Mouse (Mus musculus) stomach, embryonic 15.5 days (tissue): Measurements from ENCODE around the gene Cdx2. TPM values are rescaled to one million over a fixed set of nuclear protein-coding genes. Genes with fewer than 3 reads are reported as not detected.

Experiments used
- ATAC-seq: fragments of 200-750 bp; cut with Nextera tagmentation; 2 replicates; pipeline ENCODE4 v1.8.0; 2017; ENCODE audit warnings: low read depth, moderate number of reproducible peaks, moderate TSS enrichment; ENCODE audit not compliant: insufficient read depth, low FRiP score
- H3K27ac ChIP-seq: fragments of 300-500 bp; sonication (generic); 2 replicates; pipeline ENCODE4 v1.5.1; 2015; ENCODE audit warnings: mild to moderate bottlenecking, inconsistent platforms
- H3K27me3 ChIP-seq: fragments of 300-500 bp; sonication (generic); replicated peaks from 2 replicates; pipeline ENCODE4 v1.6.1; 2015; ENCODE audit warnings: inconsistent platforms
- H3K36me3 ChIP-seq: fragments of 300-500 bp; sonication (generic); 2 replicates; pipeline ENCODE4 v1.6.1; 2015; ENCODE audit warnings: inconsistent platforms
- H3K4me1 ChIP-seq: fragments of 300-500 bp; sonication (generic); 2 replicates; pipeline ENCODE4 v1.6.1; 2015; ENCODE audit warnings: inconsistent platforms
- H3K4me2 ChIP-seq: fragments of 300-500 bp; sonication (generic); 2 replicates; pipeline ENCODE4 v1.6.1; 2015; ENCODE audit warnings: mild to moderate bottlenecking, inconsistent platforms
- H3K4me3 ChIP-seq: fragments of 300-500 bp; sonication (generic); replicated peaks from 2 replicates; pipeline ENCODE4 v1.5.1; 2015; ENCODE audit warnings: inconsistent platforms
- H3K9ac ChIP-seq: fragments of 300-500 bp; sonication (generic); 2 replicates; pipeline ENCODE4 v1.6.1; 2015; ENCODE audit warnings: inconsistent platforms
- H3K9me3 ChIP-seq: fragments of 300-500 bp; sonication (generic); 2 replicates; pipeline ENCODE4 v1.6.1; 2016; ENCODE audit warnings: inconsistent platforms
- whole genome bisulfite sequencing: fragments of 180-500 bp; shearing (Covaris S2); methylation state at CpG from one replicate; pipeline ENCODE4 v1.1.7; 2015; 5-methylcytosine and 5-hydroxymethylcytosine counted together
- polyA plus RNA-seq: library from polyadenylated mRNA; unstranded; fragments of >200 nt; fragmentation: Nextera tagmentation; extraction: Ambion mirVana; gene quantifications from 2 replicates; pipeline ENCODE4 v1.2.1, GENCODE M21; 2015

Gene Cdx2
- polyA plus RNA-seq, 1 experiment from 2014 or later, result 8.1 TPM

- Histone ChIP-seq H3K4me3 (peak overlapping the region; percentile 17), H3K4me1 (no peaks in the 10 kb centered on the region), H3K36me3 (no peaks in the 10 kb centered on the region), H3K27ac (no peak overlapping the region), H3K9me3 (no peaks in the 10 kb centered on the region), H3K27me3 (peaks cover 92% of the 10 kb centered on the region), H3K4me2 (peak overlapping the region; percentile 23), H3K9ac (no peak overlapping the region)
- 2% methylated on average over 39 of the region's 39 CpGs for WGBS
- no peak for ATAC-seq
Measured at GRCm38 (mm10) chr5:147314646-147315431, 7.8 kb upstream of the Cdx2 start.

- Histone ChIP-seq H3K4me2 (no peak overlapping the region), H3K9ac (no peak overlapping the region), H3K27me3 (peaks cover 97% of the 10 kb centered on the region), H3K4me1 (no peaks in the 10 kb centered on the region), H3K4me3 (no peak overlapping the region), H3K27ac (no peak overlapping the region), H3K36me3 (no peaks in the 10 kb centered on the region), H3K9me3 (no peaks in the 10 kb centered on the region)
- no peak for ATAC-seq
- 1% methylated on average over 27 of the region's 27 CpGs for WGBS
Measured at GRCm38 (mm10) chr5:147312830-147313685, 6.0 kb upstream of the Cdx2 start.

DNA sequence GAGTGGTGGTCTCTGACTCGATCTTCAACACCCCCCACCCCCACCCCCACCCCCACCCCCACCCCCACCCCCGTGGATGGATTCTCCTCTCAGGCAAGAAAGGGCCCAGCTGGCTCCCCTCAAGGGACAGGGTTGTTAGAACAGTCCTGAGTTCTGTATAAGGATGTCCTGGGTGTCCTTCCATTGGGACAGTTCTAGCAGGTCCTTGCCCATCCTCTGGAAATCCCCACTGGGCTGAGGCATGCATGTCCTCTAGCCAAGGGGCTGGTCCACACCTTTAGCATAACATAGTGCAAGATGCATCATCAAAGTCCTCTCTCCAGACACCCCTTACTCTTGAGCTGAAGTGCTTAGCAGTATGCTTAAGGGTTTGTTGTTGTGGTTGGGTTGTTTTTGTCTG is 2.7 kb upstream of the Cdx2 start:
- no peak overlapping the region for H3K9ac ChIP-seq
- no peaks in the 10 kb centered on the region for H3K9me3 ChIP-seq
- WGBS, result 5% methylated on average over 2 of the region's 2 CpGs
- ATAC-seq, result no peak
- peaks cover 95% of the 10 kb centered on the region for H3K27me3 ChIP-seq
- no peaks in the 10 kb centered on the region for H3K36me3 ChIP-seq
- no peak overlapping the region for H3K4me3 ChIP-seq
- no peak overlapping the region for H3K27ac ChIP-seq
- H3K4me2 ChIP-seq, result no peak overlapping the region
- peaks cover 17% of the 10 kb centered on the region for H3K4me1 ChIP-seq

DNA sequence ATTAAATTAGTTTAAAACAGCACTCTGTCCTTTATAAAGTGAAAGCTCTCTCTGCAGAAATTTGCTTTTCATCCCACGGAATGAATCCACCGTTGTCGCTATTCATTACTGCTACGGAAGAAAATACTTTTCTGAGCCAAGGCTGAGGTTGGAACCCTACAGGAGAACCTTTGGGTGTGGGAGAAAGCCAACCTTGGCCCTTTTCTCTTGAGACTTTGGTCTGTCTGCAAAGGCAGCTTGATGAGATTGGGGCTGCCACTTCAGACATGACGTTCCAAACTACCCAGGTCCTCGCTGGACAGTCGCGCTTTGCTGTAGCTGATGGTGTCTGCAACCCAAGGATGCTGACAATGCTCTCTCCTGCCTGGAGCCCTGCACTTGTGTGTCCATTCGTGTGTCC is 1.4 kb upstream of the Cdx2 start:
- H3K9ac ChIP-seq, result no peak overlapping the region
- H3K36me3 ChIP-seq, result no peaks in the 10 kb centered on the region
- peaks cover 19% of the 10 kb centered on the region for H3K4me1 ChIP-seq
- no peak overlapping the region for H3K27ac ChIP-seq
- no peak for ATAC-seq
- H3K4me2 ChIP-seq, result no peak overlapping the region
- H3K27me3 ChIP-seq, result peaks cover 96% of the 10 kb centered on the region
- no peaks in the 10 kb centered on the region for H3K9me3 ChIP-seq
- no peak overlapping the region for H3K4me3 ChIP-seq
- 12% methylated on average over 9 of the region's 9 CpGs for WGBS

GRCm38 (mm10) chr5:147307398-147307785 is 322 bp upstream of the Cdx2 start:
- Histone ChIP-seq H3K4me2 (no peak overlapping the region), H3K27ac (no peak overlapping the region), H3K9ac (no peak overlapping the region), H3K4me1 (peaks cover 19% of the 10 kb centered on the region), H3K36me3 (no peaks in the 10 kb centered on the region), H3K27me3 (peaks cover 96% of the 10 kb centered on the region), H3K9me3 (no peaks in the 10 kb centered on the region), H3K4me3 (peak overlapping the region; percentile 36; the same call in 1 of the 2 replicates)
- WGBS, result under 1% methylated on average over 12 of the region's 12 CpGs
- 0 out of 2 replicates have a peak, but pooled peaks have one; percentile 14 for ATAC-seq

- Histone ChIP-seq H3K4me2 (peak overlapping the region; percentile 40), H3K27me3 (peaks cover 96% of the 10 kb centered on the region), H3K4me3 (peak overlapping the region; percentile 36), H3K9me3 (no peaks in the 10 kb centered on the region), H3K9ac (no peak overlapping the region), H3K27ac (peak overlapping the region; percentile 11; the same call in 1 of the 2 replicates), H3K36me3 (no peaks in the 10 kb centered on the region), H3K4me1 (peaks cover 22% of the 10 kb centered on the region)
- WGBS, result 1% methylated on average over 48 of the region's 58 CpGs
- ATAC-seq, result no peak
Measured at GRCm38 (mm10) chr5:147305856-147306637, 1.0 kb downstream of the Cdx2 start.

DNA sequence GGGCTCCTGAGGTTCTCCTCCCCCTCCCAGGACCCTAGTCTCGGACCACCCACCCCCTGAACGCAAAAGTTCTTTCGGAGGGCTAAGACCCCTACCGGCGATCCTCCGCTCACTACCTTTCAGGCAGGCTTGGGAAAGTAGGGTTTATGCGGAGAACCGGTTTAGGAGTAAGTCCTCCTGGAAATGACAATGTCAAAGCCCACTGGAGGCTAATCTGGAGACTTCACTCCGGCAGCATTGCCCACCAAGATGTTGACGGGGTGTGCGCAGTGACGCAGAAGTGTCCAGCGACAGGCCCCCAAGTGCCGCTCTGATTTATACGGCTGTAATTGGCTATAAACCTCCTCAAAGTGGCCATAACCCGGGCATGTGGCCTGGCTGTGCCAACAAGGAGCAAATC is 1.9 kb downstream of the Cdx2 start:
- Histone ChIP-seq H3K4me2 (0 out of 2 replicates have a peak overlapping the region, but pooled peaks have one; percentile 13), H3K4me1 (peaks cover 26% of the 10 kb centered on the region), H3K27me3 (peaks cover 96% of the 10 kb centered on the region), H3K36me3 (no peaks in the 10 kb centered on the region), H3K27ac (no peak overlapping the region), H3K9me3 (no peaks in the 10 kb centered on the region), H3K9ac (no peak overlapping the region), H3K4me3 (peak overlapping the region; percentile 36)
- ATAC-seq, result no peak
- 1% methylated on average over 16 of the region's 16 CpGs for WGBS

DNA sequence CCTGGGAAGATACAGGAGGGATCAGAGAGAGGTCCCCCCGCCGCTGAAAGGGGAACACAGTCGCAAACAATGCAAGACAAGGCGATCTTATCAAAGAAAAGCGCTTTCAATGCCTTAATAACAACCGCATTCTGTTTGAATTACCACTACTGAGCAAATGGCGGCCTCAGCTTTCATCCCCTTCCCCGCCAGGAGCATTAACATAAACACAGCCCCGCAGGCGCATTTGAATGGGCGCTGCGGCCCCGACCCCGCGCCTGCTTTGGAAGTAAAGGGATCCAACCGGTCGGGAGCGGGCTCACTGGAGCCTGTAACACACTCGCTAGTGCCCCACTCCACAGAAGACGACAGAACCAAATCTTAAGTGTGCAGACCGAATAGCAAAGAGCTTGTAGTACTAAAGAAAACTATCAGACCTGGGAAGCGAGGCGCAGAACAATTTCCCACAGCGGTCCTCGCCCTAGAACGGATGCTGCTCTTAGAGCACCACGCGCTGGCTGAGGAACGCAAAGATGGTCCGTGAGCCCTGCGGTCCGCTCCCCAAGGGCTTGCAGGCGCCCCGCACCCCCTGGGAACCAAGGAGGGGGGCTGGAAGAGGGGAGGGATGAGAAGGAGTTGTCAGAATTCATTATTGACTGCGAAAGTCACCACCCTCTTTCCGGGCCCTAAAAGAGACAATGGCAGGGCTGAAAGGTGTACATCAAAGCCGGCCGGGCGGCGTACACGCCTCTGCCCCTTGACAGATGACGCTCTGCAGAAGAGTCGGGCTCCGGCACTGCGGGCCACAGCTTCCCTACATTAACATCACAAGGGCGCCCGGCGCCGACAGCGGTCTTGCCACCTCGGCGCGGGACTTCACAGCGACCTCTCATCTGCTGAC is 2.6 kb downstream of the Cdx2 start:
- Histone ChIP-seq H3K4me1 (peaks cover 31% of the 10 kb centered on the region), H3K4me3 (peak overlapping the region; percentile 36), H3K27me3 (peaks cover 97% of the 10 kb centered on the region), H3K9ac (no peak overlapping the region), H3K4me2 (0 out of 2 replicates have a peak overlapping the region, but pooled peaks have one; percentile 13), H3K27ac (no peak overlapping the region), H3K9me3 (no peaks in the 10 kb centered on the region), H3K36me3 (no peaks in the 10 kb centered on the region)
- ATAC-seq, result no peak
- under 1% methylated on average over 54 of the region's 54 CpGs for WGBS

- no peak overlapping the region for H3K9ac ChIP-seq
Measured at GRCm38 (mm10) chr5:147302746-147303400, 4.2 kb downstream of the Cdx2 start.

DNA sequence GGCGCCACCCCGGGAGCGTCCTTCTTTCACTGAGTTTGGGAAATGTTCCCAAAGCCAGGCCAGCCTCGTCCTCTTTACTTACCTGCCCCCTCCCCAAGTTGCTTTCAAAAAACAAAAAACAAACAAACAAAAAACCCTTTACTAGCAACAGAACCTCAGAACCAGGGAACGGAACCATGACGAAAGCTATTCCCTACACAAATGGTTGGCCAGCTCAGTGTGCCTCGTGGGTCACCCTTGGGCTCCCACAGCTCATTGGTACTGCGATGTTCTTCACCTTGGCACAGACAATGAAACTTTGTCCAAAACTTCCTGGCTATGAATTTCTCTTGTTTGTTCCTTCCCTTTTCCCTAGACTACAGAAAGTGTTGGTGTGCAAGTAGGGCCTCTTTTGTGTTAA is 4.9 kb downstream of the Cdx2 start:
- H3K4me2 ChIP-seq, result no peak overlapping the region
- H3K4me1 ChIP-seq, result peaks cover 34% of the 10 kb centered on the region
- no peak for ATAC-seq
- no peaks in the 10 kb centered on the region for H3K36me3 ChIP-seq
- H3K9ac ChIP-seq, result no peak overlapping the region
- peaks cover 92% of the 10 kb centered on the region for H3K27me3 ChIP-seq
- H3K27ac ChIP-seq, result no peak overlapping the region
- 0 out of 2 replicates have a peak overlapping the region, but pooled peaks have one; percentile 0 for H3K4me3 ChIP-seq
- no peaks in the 10 kb centered on the region for H3K9me3 ChIP-seq
- 23% methylated on average over 8 of the region's 8 CpGs for WGBS

More at GRCm38 (mm10) chr5:147302746-147303400, 4.2 kb downstream of the Cdx2 start:
- H3K4me1 ChIP-seq, result peaks cover 35% of the 10 kb centered on the region
- WGBS, result 12% methylated on average over 13 of the region's 13 CpGs
- H3K4me3 ChIP-seq, result no peak overlapping the region
- peaks cover 93% of the 10 kb centered on the region for H3K27me3 ChIP-seq
- H3K9me3 ChIP-seq, result no peaks in the 10 kb centered on the region
- no peak overlapping the region for H3K4me2 ChIP-seq
- H3K36me3 ChIP-seq, result no peaks in the 10 kb centered on the region
- no peak for ATAC-seq
- no peak overlapping the region for H3K27ac ChIP-seq
